Mouse (Mus musculus): ENCODE results near the gene Cinp.

DNA sequence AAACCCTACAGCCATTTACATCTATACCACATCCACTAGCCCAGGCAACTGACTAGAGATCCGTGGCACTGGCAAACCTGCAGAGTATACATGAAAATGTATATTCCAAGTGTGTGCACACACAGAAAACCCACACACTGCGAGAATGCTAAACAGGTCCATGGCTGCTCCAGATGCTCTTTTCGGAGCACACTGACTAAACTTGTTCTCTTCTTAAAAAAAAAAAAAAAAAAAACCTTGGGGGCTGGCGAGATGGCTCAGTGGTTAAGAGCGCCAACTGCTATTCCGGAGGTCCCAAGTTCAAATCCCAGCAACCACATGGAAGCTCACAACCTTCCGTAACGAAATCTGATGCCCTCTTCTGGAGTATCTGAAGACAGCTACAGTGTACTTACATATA lies 51.1 kb downstream of the Cinp start:
- TF ChIP-seq CTCF (IDR thresholded peaks at IDR 0.05; ENCODE audit: insufficient read depth, low read depth, low read length) = no peak
- no peak for TF ChIP-seq POLR2A (IDR thresholded peaks at IDR 0.05; ENCODE audit: insufficient read depth, low read depth, low read length)
